Mouse (Mus musculus): ENCODE results near the gene Ttll2. TPM values are rescaled to one million over a fixed set of nuclear protein-coding genes. Genes with fewer than 3 reads are reported as not detected.
"Not testable (repeated sequence)": the region's sequence is repeated elsewhere in the genome, so short reads cannot be mapped to it uniquely, and the experiment has no call there.

Ttll2 gene
- polyA plus RNA-seq, 1 experiment from 2014 or later, result not detected

DNA sequence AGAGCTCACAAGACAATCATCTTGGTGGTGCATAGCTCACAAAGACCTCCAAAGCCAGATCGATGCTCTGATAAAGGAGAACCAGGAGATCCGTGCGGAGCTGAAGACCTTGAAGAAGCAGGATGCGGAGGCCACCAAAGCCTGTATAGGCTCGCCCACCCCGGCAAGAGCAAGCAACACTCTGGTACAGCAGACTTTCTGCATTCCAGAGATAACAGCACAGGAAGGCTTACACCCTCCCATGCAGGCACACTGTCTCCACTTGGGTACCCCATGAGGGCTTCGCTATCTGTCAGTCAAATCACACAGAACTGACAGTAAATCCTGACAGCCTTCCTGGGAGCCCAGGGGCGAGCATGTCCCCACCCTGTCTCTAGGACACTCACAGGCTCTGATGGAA lies 26.1 kb downstream of the Ttll2 start:
- H3K9me3 ChIP-seq (ENCODE audit: control insufficient read depth, low read length); H3K4me2 ChIP-seq; ATAC-seq (ENCODE audit: low FRiP score); H3K36me3 ChIP-seq (ENCODE audit: control insufficient read depth, insufficient read depth, low read length); H3K4me1 ChIP-seq (ENCODE audit: control insufficient read depth, insufficient read depth, low read length); DNase-seq (ENCODE audit: low spot score, missing footprints); H3K27me3 ChIP-seq (ENCODE audit: control insufficient read depth, insufficient read depth, low read length); H3K4me3 ChIP-seq (ENCODE audit: low read depth, low read length); H3K9ac ChIP-seq (ENCODE audit: low read length); H3K27ac ChIP-seq (ENCODE audit: low read depth, low read length): not testable (repeated sequence)
- 85% methylated on average over 3 of the region's 8 CpGs for WGBS

DNA sequence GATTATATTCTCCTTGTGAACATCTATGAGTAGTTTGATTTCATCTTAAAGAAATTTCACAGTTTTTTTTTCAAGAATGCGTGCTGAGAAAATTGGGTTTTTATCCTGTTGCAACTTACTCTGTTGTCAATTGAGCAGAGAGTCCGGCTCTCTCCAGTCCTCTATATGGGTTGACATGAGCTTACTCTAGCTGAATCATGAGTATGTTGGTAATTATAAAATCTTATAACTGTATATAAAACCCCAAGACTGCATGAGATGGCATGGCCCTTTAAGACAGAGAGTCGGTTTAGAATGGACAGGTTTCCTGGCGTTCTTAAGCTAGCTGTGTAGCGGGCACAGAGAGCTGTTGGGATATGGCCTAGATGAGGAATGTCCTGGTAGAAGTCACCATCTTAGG lies 28.1 kb downstream of the Ttll2 start, which contains the start of gene Tcp10a:
Gene Tcp10a (plus strand): TSS at position 301 of the 400 bp plus-strand sequence.
- not testable (repeated sequence) for H3K9me3 ChIP-seq (ENCODE audit: control insufficient read depth, low read length); DNase-seq (ENCODE audit: low spot score, missing footprints); H3K4me3 ChIP-seq (ENCODE audit: low read depth, low read length); H3K4me1 ChIP-seq (ENCODE audit: control insufficient read depth, insufficient read depth, low read length); H3K4me2 ChIP-seq; H3K9ac ChIP-seq (ENCODE audit: low read length); H3K27ac ChIP-seq (ENCODE audit: low read depth, low read length); ATAC-seq (ENCODE audit: low FRiP score); H3K36me3 ChIP-seq (ENCODE audit: control insufficient read depth, insufficient read depth, low read length); H3K27me3 ChIP-seq (ENCODE audit: control insufficient read depth, insufficient read depth, low read length)
- 89% methylated on average over 3 of the region's 5 CpGs for WGBS

DNA sequence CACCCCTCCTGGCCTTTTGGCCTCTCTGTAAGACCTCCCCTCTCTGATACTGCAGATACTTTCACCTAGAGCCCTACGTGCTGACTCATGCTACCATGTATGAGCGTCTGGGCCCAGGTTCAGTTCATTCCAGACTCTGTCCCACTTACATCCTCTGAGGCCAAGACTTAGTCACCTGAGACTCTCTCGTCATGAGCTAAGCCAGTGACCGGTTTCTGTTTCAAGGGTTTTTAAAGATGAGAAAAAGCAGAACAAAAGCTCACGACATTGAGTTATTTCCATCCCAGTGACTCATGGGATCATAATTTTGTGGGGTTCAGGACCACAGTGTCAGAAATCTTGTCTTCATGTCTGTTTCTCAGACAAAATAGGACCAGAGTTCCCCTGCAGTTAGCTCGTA lies 32.7 kb downstream of the Ttll2 start:
- H3K4me2 ChIP-seq; DNase-seq (ENCODE audit: low spot score, missing footprints); H3K4me1 ChIP-seq (ENCODE audit: control insufficient read depth, insufficient read depth, low read length); H3K36me3 ChIP-seq (ENCODE audit: control insufficient read depth, insufficient read depth, low read length); H3K27me3 ChIP-seq (ENCODE audit: control insufficient read depth, insufficient read depth, low read length); H3K27ac ChIP-seq (ENCODE audit: low read depth, low read length); H3K4me3 ChIP-seq (ENCODE audit: low read depth, low read length); H3K9ac ChIP-seq (ENCODE audit: low read length); ATAC-seq (ENCODE audit: low FRiP score); H3K9me3 ChIP-seq (ENCODE audit: control insufficient read depth, low read length): not testable (repeated sequence)
- 90% methylated on average over 6 of the region's 6 CpGs for WGBS

DNA sequence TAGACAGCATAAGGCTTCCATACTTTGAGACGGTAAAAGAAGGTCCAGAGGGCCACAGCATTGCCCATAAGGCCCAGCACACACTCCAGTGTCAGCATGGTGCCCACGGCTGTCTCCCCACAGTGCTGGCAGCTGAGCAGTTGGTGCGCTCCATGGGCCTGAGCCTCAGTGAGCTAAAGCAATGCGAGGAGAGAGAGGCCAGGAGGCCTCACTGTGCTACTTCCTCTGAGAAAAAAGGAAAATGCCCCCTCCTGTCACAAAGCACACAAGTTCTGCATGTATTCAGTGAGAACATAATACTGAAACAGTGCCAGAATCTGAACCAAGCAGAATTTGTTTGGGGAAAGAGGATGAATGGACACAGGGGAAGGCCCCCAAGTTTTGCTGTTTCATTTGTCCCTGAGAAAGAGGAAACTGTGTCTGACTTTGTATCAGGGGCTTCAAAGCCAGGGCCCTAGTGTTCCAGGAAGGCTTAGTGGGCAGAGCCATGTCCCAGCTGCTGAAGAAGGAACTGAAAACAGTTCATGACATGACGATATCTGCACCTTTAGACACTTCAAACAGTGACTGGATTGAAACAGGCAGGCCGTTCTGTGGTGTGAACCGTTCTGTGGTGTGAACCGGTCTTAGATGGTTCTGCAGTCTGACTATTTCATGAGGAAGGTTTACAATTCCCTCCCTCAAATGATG lies 36.7 kb downstream of the Ttll2 start:
- H3K9me3 ChIP-seq (ENCODE audit: control insufficient read depth, low read length); H3K36me3 ChIP-seq (ENCODE audit: control insufficient read depth, insufficient read depth, low read length); H3K4me2 ChIP-seq; H3K4me1 ChIP-seq (ENCODE audit: control insufficient read depth, insufficient read depth, low read length); DNase-seq (ENCODE audit: low spot score, missing footprints); H3K27ac ChIP-seq (ENCODE audit: low read depth, low read length); ATAC-seq (ENCODE audit: low FRiP score); H3K4me3 ChIP-seq (ENCODE audit: low read depth, low read length); H3K9ac ChIP-seq (ENCODE audit: low read length); H3K27me3 ChIP-seq (ENCODE audit: control insufficient read depth, insufficient read depth, low read length): not testable (repeated sequence)
- WGBS, result 80% methylated on average over 6 of the region's 8 CpGs

DNA sequence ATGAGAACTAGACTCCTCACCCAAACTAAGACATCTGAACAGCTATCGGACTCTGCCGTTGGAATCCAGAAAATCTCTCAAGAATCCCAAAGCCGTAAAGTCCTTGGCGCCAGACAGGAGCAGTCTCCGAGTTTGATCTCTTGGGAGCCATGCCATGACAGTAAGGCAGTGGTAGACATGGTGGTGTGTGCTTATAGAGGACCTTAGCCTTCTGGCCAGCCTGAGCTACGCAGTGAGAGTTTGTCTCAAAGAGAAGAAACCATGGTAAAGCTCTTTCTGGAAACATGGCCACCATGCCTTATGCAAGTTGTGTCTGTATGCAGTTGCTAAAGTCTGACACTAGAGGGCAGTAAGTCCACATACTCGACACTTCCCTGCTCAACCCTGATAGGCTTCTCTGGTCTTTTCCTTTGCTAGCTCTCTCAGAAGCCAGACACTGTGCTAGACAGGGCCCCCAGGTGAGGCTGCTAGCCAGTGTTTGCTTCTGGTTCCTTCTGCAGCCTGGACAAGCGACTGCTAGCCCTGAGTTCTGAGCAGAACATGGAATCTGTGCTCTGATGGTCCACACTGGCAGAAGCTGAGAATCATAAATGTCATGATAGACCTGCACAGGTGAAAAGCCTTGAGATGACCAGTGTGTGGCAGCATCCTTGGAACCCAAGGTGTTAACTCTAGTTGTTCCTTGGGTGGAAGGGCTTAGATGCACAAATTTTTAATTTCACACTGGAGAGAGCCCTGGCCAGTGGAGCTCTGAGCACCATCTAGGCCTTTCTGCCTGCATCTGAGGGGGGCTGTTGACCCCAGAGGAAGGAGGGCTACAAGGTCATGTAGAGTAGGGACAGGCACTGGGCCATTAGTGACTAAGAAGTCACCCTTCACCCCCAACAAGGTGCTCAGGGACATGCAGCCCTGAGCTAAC lies 46.0 kb downstream of the Ttll2 start:
- ATAC-seq (ENCODE audit: low FRiP score), result peak; percentile 72
- not testable (repeated sequence) for H3K9me3 ChIP-seq (ENCODE audit: control insufficient read depth, low read length); H3K4me2 ChIP-seq; H3K4me3 ChIP-seq (ENCODE audit: low read depth, low read length); H3K4me1 ChIP-seq (ENCODE audit: control insufficient read depth, insufficient read depth, low read length); DNase-seq (ENCODE audit: low spot score, missing footprints); H3K36me3 ChIP-seq (ENCODE audit: control insufficient read depth, insufficient read depth, low read length); H3K9ac ChIP-seq (ENCODE audit: low read length); H3K27ac ChIP-seq (ENCODE audit: low read depth, low read length); H3K27me3 ChIP-seq (ENCODE audit: control insufficient read depth, insufficient read depth, low read length)
- WGBS, result 64% methylated on average over 8 of the region's 8 CpGs

Other genes starting within 250 kb of the Ttll2 start
- gene Rps6ka2, start 182.6 kb downstream of the Ttll2 start, polyA plus RNA-seq (2014; fragmentation: Nextera tagmentation; extraction: Ambion mirVana), result 20.2 and 20.8 TPM in 2 replicates
- gene Tcp10a, start 28.1 kb downstream of the Ttll2 start, polyA plus RNA-seq (2014; fragmentation: Nextera tagmentation; extraction: Ambion mirVana), result not detected in 2 replicates
- not detected in 2 replicates for gene Gm49630, start 19.3 kb upstream of the Ttll2 start, polyA plus RNA-seq (2014; fragmentation: Nextera tagmentation; extraction: Ambion mirVana)
- not detected in 2 replicates for gene Unc93a2, start 32.8 kb upstream of the Ttll2 start, polyA plus RNA-seq (2014; fragmentation: Nextera tagmentation; extraction: Ambion mirVana)

All from midbrain, embryonic 11.5 days (tissue).